Mouse (Mus musculus): ENCODE measurements around the gene Bbs2.

The Bbs2 gene

GRCm38 (mm10) chr8:94098081-94098974 lies at the start of gene Bbs2:
TSS of gene Bbs2 (minus strand) at chr8:94098928.
- DNase-seq (ENCODE audit: low spot score): peak; percentile 96

DNA sequence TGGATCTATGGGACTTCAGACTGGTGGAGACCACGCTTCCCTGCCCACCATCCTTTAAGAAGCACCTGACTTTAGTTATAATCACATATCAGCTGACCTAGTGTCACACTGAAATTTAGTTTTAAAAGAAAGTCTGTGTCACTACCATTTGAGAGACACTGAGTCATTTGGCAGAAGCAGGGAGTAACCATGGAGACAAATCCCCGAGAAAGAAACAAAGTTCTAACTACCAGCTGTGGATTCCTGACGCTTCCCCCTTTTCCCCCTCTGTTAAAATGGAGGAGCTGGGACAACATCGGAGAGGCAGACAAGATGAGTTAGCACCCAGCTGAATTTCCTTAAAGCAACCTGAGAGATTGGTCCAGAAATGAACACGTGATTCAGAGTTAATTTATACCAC lies 49.5 kb upstream of the Bbs2 start:
- DNase-seq (ENCODE audit: low spot score): no peak

DNA sequence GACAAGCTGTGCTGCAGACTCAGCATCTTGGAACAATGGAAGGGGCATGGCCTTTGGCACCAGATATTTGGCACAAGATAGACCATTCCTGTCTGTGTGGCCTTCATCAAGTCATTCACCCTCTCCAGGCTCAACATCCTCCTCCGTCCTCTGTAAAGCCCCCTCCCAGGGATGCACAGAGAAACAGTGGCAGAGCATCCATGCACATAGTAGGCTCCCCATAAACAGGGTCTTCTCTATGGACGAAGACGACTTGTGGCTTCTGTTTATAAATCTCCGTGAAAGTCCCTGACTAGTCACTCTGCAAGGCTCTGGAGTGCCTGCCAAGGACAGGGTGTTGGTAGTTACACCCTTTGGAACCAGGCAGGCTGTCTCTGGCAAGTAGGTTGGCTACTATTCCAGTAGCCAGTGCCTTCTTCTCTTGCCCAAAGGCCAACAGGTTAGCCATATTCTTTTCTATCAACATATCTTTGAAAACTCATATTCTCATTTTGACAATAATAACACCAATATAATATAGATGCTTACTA lies 41.6 kb upstream of the Bbs2 start:
- DNase-seq (ENCODE audit: low spot score): no peak

- no peak for DNase-seq (ENCODE audit: low spot score)
These were observed 38.2 kb upstream of the Bbs2 start, which contains the start of gene Mt4 for GRCm38 (mm10) chr8:94136933-94137332. TSS of gene Mt4 (plus strand) at chr8:94137197.

DNA sequence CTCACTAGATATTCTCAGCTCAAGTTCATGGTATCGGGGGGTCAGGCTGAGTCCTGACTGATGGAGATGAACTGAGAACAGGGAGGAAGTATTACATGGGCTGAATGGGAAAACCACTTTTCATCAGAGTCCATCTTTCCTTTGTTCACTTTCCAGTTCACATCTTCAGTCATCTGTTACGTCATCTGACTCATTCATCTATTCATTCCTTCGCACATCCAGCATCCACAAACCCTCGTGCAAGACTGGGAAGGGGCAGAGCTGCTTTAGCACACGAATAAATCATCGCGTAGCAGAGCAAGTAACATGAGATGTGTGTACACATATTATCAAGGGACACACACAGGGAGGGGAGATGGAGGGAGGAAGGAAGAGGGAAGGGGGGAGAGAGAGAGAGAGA lies 37.5 kb upstream of the Bbs2 start:
- DNase-seq (ENCODE audit: low spot score): no peak

- no peak for DNase-seq (ENCODE audit: low spot score)
These were observed 36.8 kb upstream of the Bbs2 start for GRCm38 (mm10) chr8:94135556-94135955.

GRCm38 (mm10) chr8:94134601-94135000 lies 35.9 kb upstream of the Bbs2 start:
- peak; percentile 32 for DNase-seq (ENCODE audit: low spot score)

DNA sequence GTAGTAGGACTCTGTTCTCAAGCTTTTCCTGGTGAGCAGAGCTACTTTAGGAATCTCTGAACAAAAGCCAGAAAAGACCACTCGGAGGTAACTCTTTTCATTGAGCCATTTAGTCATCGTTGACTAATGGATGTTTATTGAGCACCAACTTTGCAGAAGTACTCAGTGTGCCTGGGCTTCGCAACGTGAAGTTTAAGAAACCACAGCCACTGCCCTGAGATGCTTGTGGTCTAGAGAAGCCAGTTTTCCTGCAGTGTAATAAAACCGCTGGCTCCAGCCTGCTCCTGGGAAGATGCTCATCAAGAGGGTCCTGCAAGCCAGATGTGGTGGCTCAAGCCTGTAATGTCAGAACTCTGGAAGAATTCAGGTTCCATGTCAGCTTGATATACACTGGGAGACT lies 33.4 kb upstream of the Bbs2 start:
- no peak for DNase-seq (ENCODE audit: low spot score)

GRCm38 (mm10) chr8:94130126-94130525 lies 31.4 kb upstream of the Bbs2 start:
- DNase-seq (ENCODE audit: low spot score): no peak

GRCm38 (mm10) chr8:94129133-94129789 lies 30.5 kb upstream of the Bbs2 start:
- DNase-seq (ENCODE audit: low spot score): no peak

- no peak for DNase-seq (ENCODE audit: low spot score)
These were observed 29.0 kb upstream of the Bbs2 start for GRCm38 (mm10) chr8:94127711-94128110.

- no peak for DNase-seq (ENCODE audit: low spot score)
These were observed 24.2 kb upstream of the Bbs2 start for GRCm38 (mm10) chr8:94122711-94123468.

- no peak for DNase-seq (ENCODE audit: low spot score)
These were observed 22.9 kb upstream of the Bbs2 start for GRCm38 (mm10) chr8:94121625-94122024.

GRCm38 (mm10) chr8:94118776-94119430 lies 20.2 kb upstream of the Bbs2 start:
- DNase-seq (ENCODE audit: low spot score): peak; percentile 57

DNA sequence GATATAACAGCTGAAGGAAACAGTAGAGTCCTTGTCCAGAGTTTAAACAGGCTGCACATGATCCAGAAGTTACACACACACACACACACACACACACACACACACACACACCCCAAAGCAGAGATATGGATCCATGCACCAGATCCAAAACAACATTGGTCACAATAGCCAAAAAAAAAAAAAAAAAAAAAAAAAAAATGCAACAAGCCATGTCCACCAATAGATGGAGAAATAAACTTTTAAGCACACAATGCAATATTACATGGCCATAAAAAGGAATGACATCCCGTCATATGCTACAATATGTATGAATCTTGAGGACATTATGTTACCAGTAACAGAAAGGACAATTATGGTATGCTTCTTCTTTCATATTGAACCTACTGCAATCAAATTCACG lies 15.2 kb upstream of the Bbs2 start:
- no peak for DNase-seq (ENCODE audit: low spot score)

DNA sequence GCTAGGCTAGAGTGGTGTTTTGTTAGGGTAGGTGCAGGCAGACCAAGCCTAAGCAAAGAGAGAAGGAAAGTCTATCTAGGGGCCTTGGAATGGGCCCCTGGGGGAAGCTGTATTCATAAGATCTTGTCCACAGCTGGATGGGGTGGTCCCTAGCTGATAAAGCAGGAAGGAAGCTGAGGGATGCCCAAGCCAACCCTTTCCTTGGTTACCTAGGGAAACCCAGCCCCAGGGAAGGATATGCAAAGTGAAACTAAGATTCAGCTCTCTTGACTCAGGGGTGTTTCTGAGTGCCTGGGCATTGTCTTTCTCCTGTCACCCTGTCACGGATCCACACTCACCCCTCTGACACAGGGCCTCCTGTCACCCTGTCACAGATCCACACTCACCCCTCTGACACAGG lies 14.7 kb upstream of the Bbs2 start:
- DNase-seq (ENCODE audit: low spot score): no peak

DNA sequence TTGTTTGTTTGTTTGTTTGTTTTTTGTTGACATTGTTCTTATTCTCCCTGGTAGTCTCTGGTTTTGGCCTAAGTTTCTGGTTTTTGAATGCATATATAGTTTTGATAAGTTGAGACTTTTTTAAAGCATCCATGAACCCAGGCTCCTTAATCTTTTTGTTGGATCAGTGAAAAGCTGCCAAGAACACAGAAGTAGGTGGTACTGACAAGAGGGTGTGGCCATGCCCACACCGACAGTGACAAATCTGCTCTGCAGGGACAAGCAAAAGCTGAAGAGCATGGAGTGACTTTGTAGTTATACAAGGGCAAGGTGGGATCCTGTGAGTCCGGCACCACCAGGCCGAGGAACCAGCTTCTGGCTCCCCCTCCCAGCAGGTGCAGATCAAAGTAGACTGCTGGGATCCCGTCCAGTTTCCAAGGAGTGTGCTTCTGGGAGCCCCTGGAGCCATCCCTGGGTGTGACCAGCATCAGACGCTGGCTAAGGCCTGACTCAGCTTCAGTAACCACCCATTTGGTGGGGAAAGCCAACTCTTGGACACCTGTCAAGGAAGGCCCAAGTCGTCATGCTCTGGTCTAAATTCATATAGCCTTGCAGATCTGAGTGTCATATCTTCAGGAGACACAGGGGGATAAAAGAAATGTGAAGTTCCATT lies 11.9 kb upstream of the Bbs2 start:
- DNase-seq (ENCODE audit: low spot score): no peak

- no peak for DNase-seq (ENCODE audit: low spot score)
These were observed 11.1 kb upstream of the Bbs2 start for GRCm38 (mm10) chr8:94109835-94110234.

GRCm38 (mm10) chr8:94109396-94109795 lies 10.7 kb upstream of the Bbs2 start:
- DNase-seq (ENCODE audit: low spot score): peak; percentile 80

- DNase-seq (ENCODE audit: low spot score): no peak
These were observed 9.1 kb upstream of the Bbs2 start for GRCm38 (mm10) chr8:94107871-94108270.

DNA sequence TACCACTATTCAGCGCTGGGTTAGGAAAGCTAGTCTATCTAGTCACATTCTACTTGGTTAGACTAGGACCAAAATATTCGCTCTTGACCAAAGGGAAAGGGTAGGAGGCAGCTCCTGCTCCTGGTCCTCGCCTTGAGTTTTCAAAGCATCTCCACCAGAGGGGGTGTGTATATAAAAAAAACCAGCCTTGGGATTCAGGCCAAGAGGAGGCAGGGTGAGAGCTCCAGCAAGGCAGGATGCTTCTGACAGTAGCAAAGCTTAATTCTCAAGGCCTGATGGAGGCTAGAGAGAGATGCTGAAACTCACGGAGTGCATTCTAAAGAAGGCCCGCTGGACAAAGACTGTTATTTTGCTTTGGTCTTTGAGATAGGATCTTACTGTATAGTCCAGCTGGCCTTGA lies 5.4 kb upstream of the Bbs2 start:
- DNase-seq (ENCODE audit: low spot score): no peak

Measured in c-Kit-positive CD71-positive TER-119-positive erythroid progenitor cells, embryonic 14.5 days (primary cell).